Mouse (Mus musculus) liver, postnatal 0 days (tissue): Measurements from ENCODE around the gene Gm9573. TPM values are rescaled to one million over a fixed set of nuclear protein-coding genes. Genes with fewer than 3 reads are reported as not detected.

Source experiments
- ATAC-seq: fragments of 200-750 bp; cut with Nextera tagmentation; 2 replicates; pipeline ENCODE4 v1.8.0; 2017; ENCODE audit warnings: mild to moderate bottlenecking, moderate library complexity
- DNase-seq: peaks from one replicate; pipeline ENCODE4 v3.0.0-alpha.2; 2016
- H3K27ac ChIP-seq: fragments of 300-500 bp; sonication (generic); 2 replicates; pipeline ENCODE4 v1.5.1; 2014; ENCODE audit warnings: antibody characterized with exemption, moderate library complexity, mild to moderate bottlenecking, low read depth
- H3K27me3 ChIP-seq: fragments of 300-500 bp; sonication (generic); 2 replicates; pipeline ENCODE4 v1.6.1; 2014; ENCODE audit warnings: low read length, control low read depth, mixed read lengths; ENCODE audit not compliant: insufficient read depth
- H3K36me3 ChIP-seq: fragments of 300-500 bp; sonication (generic); replicated peaks from 2 replicates; pipeline ENCODE4 v1.6.1; 2014; ENCODE audit warnings: mild to moderate bottlenecking, control low read depth, low read length, moderate library complexity, mixed read lengths; ENCODE audit not compliant: insufficient read depth
- H3K4me1 ChIP-seq: fragments of 300-500 bp; sonication (generic); 2 replicates; pipeline ENCODE4 v1.6.1; 2014; ENCODE audit warnings: antibody characterized with exemption, mild to moderate bottlenecking, control low read depth; ENCODE audit not compliant: insufficient read depth
- H3K4me2 ChIP-seq: fragments of 300-500 bp; sonication (generic); 2 replicates; pipeline ENCODE4 v1.6.1; 2014; ENCODE audit warnings: low read depth, mild to moderate bottlenecking, low read length, moderate library complexity, mixed read lengths
- H3K4me3 ChIP-seq: fragments of 300-500 bp; sonication (generic); 2 replicates; pipeline ENCODE4 v1.5.1; 2014; ENCODE audit warnings: low read depth, low read length
- H3K9ac ChIP-seq: fragments of 300-500 bp; sonication (generic); replicated peaks from 2 replicates; pipeline ENCODE4 v1.6.1; 2014; ENCODE audit warnings: mild to moderate bottlenecking, moderate library complexity
- H3K9me3 ChIP-seq: fragments of 300-500 bp; sonication (generic); 2 replicates; pipeline ENCODE4 v1.6.1; 2016; ENCODE audit warnings: mild to moderate bottlenecking, control low read depth, low read length, mixed read lengths
- CTCF ChIP-seq: sonication (generic); IDR thresholded peaks from 2 replicates; pipeline ENCODE4 v1.5.1; 2016; ENCODE audit warnings: antibody characterized with exemption, low read depth
- EP300 ChIP-seq: IDR thresholded peaks from 2 replicates; pipeline ENCODE4 v1.6.1; 2016; ENCODE audit warnings: antibody characterized with exemption, low read depth, mild to moderate bottlenecking
- WGBS: fragments of 180-500 bp; shearing (Covaris S2); extraction: QIAGEN DNeasy Blood & Tissue Kit; methylation state at CpG from one replicate; pipeline ENCODE4 v1.1.7; 2014; ENCODE audit not compliant: insufficient replicate concordance; 5-methylcytosine and 5-hydroxymethylcytosine counted together
- polyA plus RNA-seq: library from polyadenylated mRNA; unstranded; fragments of >200 nt; fragmentation: Nextera tagmentation; extraction: Ambion mirVana; gene quantifications from 2 replicates; pipeline ENCODE4 v1.2.1, GENCODE M21; 2015

Gm9573 gene
- polyA plus RNA-seq, 1 experiment from 2014 or later = not detected

- Histone ChIP-seq H3K36me3 (no peaks in the 10 kb centered on the region), H3K27ac (no peak overlapping the region), H3K4me3 (no peak overlapping the region), H3K9ac (no peak overlapping the region), H3K4me2 (no peak overlapping the region), H3K27me3 (no peaks in the 10 kb centered on the region), H3K9me3 (no peaks in the 10 kb centered on the region), H3K4me1 (no peaks in the 10 kb centered on the region)
- no peak for TF ChIP-seq EP300
- TF ChIP-seq CTCF = no peak
- DNase-seq (no peak), ATAC-seq (no peak)
- WGBS = 84% methylated on average over 15 of the region's 15 CpGs
Measured at GRCm38 (mm10) chr17:35591731-35592130, 34.7 kb downstream of the Gm9573 start.

- Histone ChIP-seq H3K4me3 (no peak overlapping the region), H3K27me3 (no peaks in the 10 kb centered on the region), H3K27ac (no peak overlapping the region), H3K36me3 (no peaks in the 10 kb centered on the region), H3K4me2 (no peak overlapping the region), H3K9ac (no peak overlapping the region), H3K4me1 (no peaks in the 10 kb centered on the region), H3K9me3 (no peaks in the 10 kb centered on the region)
- TF ChIP-seq CTCF (no peak), EP300 (no peak)
- DNase-seq = no peak
- no peak for ATAC-seq
- 93% methylated on average over 7 of the region's 7 CpGs for WGBS
Measured at GRCm38 (mm10) chr17:35591219-35591578, 35.2 kb downstream of the Gm9573 start.

GRCm38 (mm10) chr17:35590410-35591218, 35.8 kb downstream of the Gm9573 start:
- no peaks in the 10 kb centered on the region for H3K4me1 ChIP-seq
- DNase-seq (peak; percentile 77), ATAC-seq (no peak)
- TF ChIP-seq EP300 (no peak), CTCF (peak; percentile 84)
- WGBS = 47% methylated on average over 21 of the region's 21 CpGs
- H3K4me3 ChIP-seq = no peak overlapping the region
- no peaks in the 10 kb centered on the region for H3K27me3 ChIP-seq
- H3K9me3 ChIP-seq = no peaks in the 10 kb centered on the region
- no peak overlapping the region for H3K9ac ChIP-seq
- no peak overlapping the region for H3K27ac ChIP-seq
- no peaks in the 10 kb centered on the region for H3K36me3 ChIP-seq
- H3K4me2 ChIP-seq = no peak overlapping the region

GRCm38 (mm10) chr17:35588387-35588786, 38.0 kb downstream of the Gm9573 start:
- no peak overlapping the region for H3K4me2 ChIP-seq
- no peaks in the 10 kb centered on the region for H3K27me3 ChIP-seq
- TF ChIP-seq CTCF (no peak), EP300 (no peak)
- no peak overlapping the region for H3K4me3 ChIP-seq
- no peaks in the 10 kb centered on the region for H3K4me1 ChIP-seq
- DNase-seq = no peak
- WGBS = 45% methylated on average over 4 of the region's 4 CpGs
- no peak overlapping the region for H3K9ac ChIP-seq
- no peaks in the 10 kb centered on the region for H3K36me3 ChIP-seq
- H3K9me3 ChIP-seq = no peaks in the 10 kb centered on the region
- no peak overlapping the region for H3K27ac ChIP-seq
- ATAC-seq = no peak

- ATAC-seq (no peak), DNase-seq (no peak)
- 60% methylated on average over 1 of the region's 1 CpGs for WGBS
- Histone ChIP-seq H3K9ac (no peak overlapping the region), H3K36me3 (no peaks in the 10 kb centered on the region), H3K9me3 (no peaks in the 10 kb centered on the region), H3K4me1 (no peaks in the 10 kb centered on the region), H3K4me2 (no peak overlapping the region), H3K27ac (no peak overlapping the region), H3K4me3 (no peak overlapping the region), H3K27me3 (no peaks in the 10 kb centered on the region)
- TF ChIP-seq CTCF (0 out of 2 replicates have a peak, but pooled peaks have one; percentile 12), EP300 (no peak)
Measured at GRCm38 (mm10) chr17:35587291-35587690, 39.1 kb downstream of the Gm9573 start.

GRCm38 (mm10) chr17:35584330-35584937, 42.0 kb downstream of the Gm9573 start:
- Histone ChIP-seq H3K36me3 (no peaks in the 10 kb centered on the region), H3K9ac (no peak overlapping the region), H3K9me3 (no peaks in the 10 kb centered on the region), H3K4me1 (no peaks in the 10 kb centered on the region), H3K27ac (no peak overlapping the region), H3K4me3 (no peak overlapping the region), H3K4me2 (peak overlapping the region; percentile 30; the same call in 1 of the 2 replicates), H3K27me3 (no peaks in the 10 kb centered on the region)
- TF ChIP-seq CTCF (peak; percentile 81), EP300 (no peak)
- DNase-seq (peak; percentile 78), ATAC-seq (peak; percentile 66)
- WGBS = 15% methylated on average over 16 of the region's 16 CpGs
